Mouse (Mus musculus): ENCODE measurements around the gene Casp8ap2. TPM values are rescaled to one million over a fixed set of nuclear protein-coding genes. Genes with fewer than 3 reads are reported as not detected.

Casp8ap2 gene
- polyA plus RNA-seq, 1 experiment from 2014 or later, result 77.5 TPM

GRCm38 (mm10) chr4:32665843-32666242 is 50.6 kb downstream of the Casp8ap2 start:
- no peak for DNase-seq (ENCODE audit: low spot score)

- no peak for DNase-seq (ENCODE audit: low spot score)
These were observed 53.0 kb downstream of the Casp8ap2 start for GRCm38 (mm10) chr4:32668291-32668690.

GRCm38 (mm10) chr4:32669825-32670224 is 54.6 kb downstream of the Casp8ap2 start:
- DNase-seq (ENCODE audit: low spot score), result peak; percentile 28

GRCm38 (mm10) chr4:32674025-32674424 is 58.8 kb downstream of the Casp8ap2 start:
- DNase-seq (ENCODE audit: low spot score), result no peak

- DNase-seq (ENCODE audit: low spot score), result no peak
These were observed 62.2 kb downstream of the Casp8ap2 start for GRCm38 (mm10) chr4:32677471-32677870.

- no peak for DNase-seq (ENCODE audit: low spot score)
These were observed 65.6 kb downstream of the Casp8ap2 start for GRCm38 (mm10) chr4:32680843-32681242.

- DNase-seq (ENCODE audit: low spot score), result no peak
These were observed 67.2 kb downstream of the Casp8ap2 start for GRCm38 (mm10) chr4:32682471-32682870.

- no peak for DNase-seq (ENCODE audit: low spot score)
These were observed 67.9 kb downstream of the Casp8ap2 start for GRCm38 (mm10) chr4:32683061-32683582.

Other genes with a start within 250 kb of the Casp8ap2 start
- 0.08 TPM in 1 of 2 replicates, not detected in the other for gene Gja10, start 12.7 kb upstream of the Casp8ap2 start, polyA plus RNA-seq (2015; fragmentation: Nextera tagmentation; extraction: Ambion mirVana)
- 10.8 and 11.7 TPM in 2 replicates for gene Mdn1, start 41.7 kb downstream of the Casp8ap2 start, polyA plus RNA-seq (2015; fragmentation: Nextera tagmentation; extraction: Ambion mirVana)
- 138 and 141 TPM in 2 replicates for gene Lyrm2, start 184.8 kb downstream of the Casp8ap2 start, polyA plus RNA-seq (2015; fragmentation: Nextera tagmentation; extraction: Ambion mirVana)

All from thymus, postnatal 0 days (tissue).